Mouse (Mus musculus): ENCODE measurements at regions not wholly inside any gene's neighbourhood (a gene's known extent, or its start where the extent isn't known, plus 50 kb on each side); places are given as distances from the start of the nearest gene placed in this dataset.
"Not testable (repeated sequence)": the region's sequence is repeated elsewhere in the genome, so short reads cannot be mapped to it uniquely, and the experiment has no call there.

DNA sequence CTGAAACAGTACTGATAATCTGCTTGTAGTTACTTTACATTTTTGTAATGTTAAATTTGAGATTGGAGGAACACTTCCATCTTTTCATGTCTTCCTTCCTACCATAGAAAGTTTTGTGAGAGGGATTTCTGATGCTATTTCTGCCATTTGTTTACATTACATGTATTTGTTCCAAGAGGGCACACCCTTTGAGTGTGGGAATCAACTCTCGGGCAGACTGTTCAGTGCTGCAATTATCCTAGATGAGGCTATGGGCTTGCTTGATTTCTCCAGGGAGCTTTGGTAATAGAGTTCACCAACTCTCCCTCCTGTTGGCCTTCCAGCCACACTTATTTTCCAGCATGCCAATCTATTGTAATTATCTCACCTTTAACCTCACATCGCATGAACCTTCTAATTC is 52.4 kb downstream of the Gm13691 start:
- no peak for DNase-seq
- intact Hi-C loops (cut with DNase I), result no loop called here

DNA sequence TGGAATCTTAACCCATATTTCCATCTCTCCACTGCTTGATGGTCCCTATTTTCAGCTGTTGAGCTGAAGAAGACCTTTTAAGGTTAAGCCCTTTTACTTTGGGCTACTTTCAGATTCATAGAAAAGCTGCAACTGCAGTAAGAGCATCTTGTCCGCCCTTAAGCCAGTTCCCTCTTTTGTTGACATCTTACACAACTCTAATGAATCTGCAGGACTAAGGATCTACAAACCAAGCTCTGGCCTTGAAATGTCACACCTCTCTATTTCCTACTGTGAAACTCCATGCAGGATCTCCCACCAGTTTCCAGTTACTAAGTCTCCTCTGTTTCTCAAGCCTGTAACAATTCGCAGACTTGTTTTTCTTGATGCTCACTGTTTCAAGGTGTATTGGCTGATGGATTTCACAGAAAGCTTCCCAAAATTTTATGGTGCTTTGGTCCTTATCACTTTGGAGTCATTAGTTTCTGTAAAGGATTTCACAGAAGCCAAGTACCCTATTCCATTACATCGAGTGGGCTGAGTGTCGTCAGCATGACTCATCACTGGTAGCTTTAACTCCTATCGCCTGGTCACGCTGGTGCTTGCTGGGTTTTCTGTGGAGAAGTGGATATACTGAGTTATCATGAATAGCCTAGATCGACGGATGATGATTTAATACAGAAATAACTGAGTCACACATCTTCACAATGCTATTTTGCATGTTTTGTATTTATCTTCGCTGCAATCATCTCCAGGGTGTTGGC is 58.2 kb downstream of the Gm13691 start:
- intact Hi-C loops (cut with DNase I), result no loop called here
- no peak for DNase-seq

DNA sequence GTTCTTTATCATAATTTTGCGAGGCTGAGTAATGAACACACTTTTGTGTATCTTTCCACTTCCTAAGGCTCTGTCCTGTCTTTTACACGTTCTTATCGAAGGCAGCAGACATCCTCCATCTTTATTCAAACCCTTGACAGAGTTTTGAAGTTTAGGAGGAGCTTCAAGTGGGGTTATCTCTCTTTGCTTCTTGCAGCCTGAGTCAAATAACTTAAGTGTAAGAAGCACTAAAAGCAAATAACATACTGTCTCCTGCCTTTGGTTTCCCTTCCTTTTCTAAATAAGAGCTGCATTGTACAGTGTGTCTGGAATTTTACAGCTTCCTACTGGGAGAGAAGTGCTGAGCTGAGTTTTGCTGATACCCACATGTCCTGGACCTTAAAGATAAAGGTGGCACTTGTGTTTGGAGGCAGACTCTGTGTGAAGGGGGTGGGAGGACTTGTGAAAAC is 61.6 kb downstream of the Gm13691 start:
- intact Hi-C loops (cut with DNase I), result no loop called here
- no peak for DNase-seq

DNA sequence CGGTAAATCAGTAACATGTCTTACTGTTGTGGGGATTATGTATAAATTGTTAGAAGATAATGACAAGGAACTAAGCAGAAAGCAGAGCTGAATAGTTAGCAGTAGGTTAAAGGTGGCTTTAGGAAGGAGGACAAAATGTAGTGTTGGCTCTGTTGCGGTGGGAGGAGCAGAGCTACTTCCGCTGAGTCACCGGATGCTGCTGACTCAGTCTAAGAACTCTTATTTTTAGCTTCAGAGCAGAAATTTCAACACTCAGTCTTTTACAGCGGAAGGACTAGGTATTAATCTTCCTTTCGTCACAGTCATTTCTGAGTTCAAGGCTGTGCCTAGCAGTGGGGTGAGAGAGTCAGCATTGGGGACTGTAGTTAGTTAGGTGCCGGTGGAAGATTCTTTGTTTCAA is 68.9 kb downstream of the Gm13691 start:
- DNase-seq, result peak; percentile 13 to 25
- intact Hi-C loops (cut with DNase I), result no loop called here

DNA sequence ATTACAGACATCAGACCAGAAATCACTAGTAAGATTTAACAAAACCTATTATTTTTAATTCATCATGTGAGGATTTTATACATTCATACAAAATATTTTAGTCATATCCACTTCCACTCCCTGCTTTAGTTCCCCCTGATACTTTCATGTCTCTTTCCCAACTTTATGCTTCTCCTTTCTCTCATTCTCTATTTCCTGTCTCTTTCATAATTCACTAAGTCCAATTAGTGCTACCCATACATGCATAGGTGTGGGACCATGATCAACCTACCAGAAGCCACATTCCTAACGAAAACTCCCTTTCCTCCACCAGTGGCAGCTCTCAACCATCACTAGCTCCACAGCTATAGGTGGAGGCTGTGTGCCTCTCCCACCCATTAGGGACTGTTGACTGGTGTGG is 70.9 kb downstream of the Gm13691 start:
- intact Hi-C loops (cut with DNase I), result no loop called here
- no peak for DNase-seq

DNA sequence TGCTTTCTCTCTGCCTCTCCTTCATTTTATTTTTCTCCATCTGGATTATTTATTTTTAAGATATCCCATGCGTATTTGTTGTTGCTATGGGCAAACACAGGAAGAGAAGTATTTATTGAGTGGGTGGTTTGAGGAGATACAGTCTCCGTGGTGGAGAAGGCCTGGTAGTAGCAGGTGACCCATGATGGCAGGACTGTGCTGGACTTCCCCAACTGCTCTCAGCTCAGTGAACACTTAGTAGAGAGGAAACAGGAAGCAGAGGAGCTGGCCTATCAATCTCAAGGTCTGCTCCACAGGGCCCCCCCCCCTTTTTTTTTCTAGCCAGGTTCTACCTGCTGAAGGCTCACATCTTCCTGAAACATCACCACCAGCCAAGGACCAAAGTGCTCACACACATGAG is 74.0 kb downstream of the Gm13691 start:
- DNase-seq, result no peak
- intact Hi-C loops (cut with DNase I), result loop anchor here (2.0 kb wide), 1 partner anchor 120 kb away; no protein-coding TSS in a partner anchor

DNA sequence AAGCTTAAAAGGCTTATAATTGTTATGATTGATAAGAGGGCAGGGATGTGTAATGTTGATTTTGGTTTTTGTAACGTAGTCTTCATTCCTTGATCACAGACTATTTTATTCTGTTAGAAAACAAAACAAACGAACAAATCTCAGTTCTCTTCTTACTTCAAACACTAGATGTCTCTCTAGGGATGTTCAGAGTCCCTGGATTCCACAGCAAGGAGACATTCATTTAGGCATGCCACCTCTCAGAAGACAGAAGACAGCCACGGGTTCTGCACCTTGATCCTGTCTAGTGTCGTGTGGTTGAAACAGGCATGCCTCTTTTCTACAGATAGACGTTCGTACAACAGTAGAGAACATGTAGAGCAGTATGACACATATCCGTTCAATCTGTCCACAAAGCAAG is 74.7 kb downstream of the Gm13691 start:
- DNase-seq, result no peak
- intact Hi-C loops (cut with DNase I), result loop anchor here (1.0 to 2.0 kb wide), 2 partner anchors 120 to 365 kb away; no protein-coding TSS in a partner anchor

DNA sequence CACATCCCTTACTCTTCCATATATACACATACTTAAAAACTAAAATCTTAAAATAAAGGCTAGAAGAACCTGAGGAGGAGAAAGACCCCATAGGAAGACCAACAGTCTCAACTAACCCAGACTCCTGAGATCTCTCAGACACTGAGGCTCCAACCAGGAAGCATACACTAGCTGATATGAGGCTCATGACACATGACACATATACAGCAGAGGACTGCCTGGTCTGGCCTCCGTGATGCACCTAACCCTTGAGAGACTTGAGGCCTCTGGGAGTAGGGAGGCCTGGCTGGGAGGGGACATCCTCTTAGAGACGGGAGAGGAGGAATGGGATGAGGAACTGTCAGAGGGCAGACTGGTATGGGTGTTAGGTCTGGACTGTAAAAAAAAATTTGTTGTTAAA is 75.4 kb downstream of the Gm13691 start:
- DNase-seq, result no peak
- intact Hi-C loops (cut with DNase I), result loop anchor here (1.0 to 2.0 kb wide), 2 partner anchors 119 to 365 kb away; no protein-coding TSS in a partner anchor

DNA sequence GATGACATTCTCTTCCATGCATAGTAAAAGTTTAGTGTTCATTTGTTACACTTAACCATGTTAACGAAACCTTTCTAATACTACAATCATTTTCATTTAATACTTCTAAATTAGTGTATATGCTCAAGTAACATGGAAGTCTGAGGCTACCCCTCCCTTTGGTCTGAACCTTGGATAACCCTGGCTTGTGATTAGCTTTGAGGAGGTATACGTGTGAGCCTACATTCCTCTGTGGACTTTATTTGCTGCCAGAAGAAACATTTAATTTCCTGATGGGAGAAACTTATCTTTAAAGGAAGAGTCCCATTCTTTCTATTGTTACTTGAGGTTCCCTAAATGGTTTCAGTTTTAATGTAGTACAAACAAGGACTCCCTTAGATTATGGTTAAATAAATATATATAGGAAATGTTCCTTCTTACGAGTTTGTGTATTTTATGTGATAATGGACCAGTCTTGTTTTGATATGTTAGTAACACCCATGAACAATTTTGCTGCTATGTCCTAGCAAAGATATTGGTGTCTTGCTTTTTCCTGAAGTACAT is 75.9 kb downstream of the Gm13691 start:
- no peak for DNase-seq
- intact Hi-C loops (cut with DNase I), result no loop called here

DNA sequence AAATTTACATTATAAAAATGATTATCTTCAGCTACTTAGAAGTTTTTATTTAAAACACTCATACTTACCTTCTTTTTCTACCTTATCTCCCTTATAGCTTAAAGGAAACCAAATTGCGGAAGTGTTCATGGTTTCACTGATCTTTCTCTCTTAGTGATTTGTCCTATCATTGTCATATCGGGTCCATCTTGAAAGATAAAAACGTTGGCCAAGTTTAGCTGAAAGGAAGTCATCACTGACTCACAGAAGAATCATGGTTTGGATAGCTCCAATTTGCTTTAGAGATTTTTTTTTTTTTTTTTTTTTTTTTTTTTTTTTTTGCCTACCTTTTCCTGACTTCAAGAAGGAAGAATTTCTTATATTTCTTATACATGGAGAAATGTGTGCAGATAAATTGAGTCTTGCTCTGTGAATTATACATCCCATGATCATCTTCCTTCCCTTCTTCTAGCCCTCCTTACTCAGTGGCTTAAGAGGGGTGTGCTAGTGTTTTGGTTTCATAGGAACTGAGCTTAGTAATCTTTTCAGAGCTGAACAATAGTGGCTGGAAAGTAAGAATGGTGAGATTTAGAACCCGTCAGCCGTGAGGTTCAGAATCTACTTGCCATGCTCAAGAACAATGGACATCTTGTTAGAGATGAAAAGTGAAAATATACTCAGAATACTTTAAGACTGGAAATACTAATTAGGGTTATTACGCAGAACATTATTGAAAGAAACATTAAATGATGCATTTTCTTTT is 76.6 kb downstream of the Gm13691 start:
- intact Hi-C loops (cut with DNase I), result no loop called here
- no peak for DNase-seq

DNA sequence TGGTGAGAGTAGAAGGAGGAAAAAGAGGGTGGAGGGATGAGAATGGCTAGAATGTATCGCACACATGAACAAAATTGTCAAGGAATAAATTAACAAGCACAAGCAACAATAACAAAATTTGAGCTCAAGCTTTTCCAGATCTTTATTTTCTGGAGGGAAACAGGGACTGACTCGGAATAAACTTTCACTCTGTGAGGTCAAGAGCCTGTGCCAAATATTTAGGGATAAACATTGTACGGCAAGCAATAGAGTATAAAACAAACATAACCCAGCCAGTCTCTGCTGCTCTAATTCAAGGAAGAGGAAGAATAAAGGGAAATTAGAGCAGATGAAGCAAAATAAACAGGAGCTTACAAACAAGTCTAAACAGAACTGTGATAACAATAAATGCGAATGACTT is 78.3 kb downstream of the Gm13691 start:
- intact Hi-C loops (cut with DNase I), result no loop called here

DNA sequence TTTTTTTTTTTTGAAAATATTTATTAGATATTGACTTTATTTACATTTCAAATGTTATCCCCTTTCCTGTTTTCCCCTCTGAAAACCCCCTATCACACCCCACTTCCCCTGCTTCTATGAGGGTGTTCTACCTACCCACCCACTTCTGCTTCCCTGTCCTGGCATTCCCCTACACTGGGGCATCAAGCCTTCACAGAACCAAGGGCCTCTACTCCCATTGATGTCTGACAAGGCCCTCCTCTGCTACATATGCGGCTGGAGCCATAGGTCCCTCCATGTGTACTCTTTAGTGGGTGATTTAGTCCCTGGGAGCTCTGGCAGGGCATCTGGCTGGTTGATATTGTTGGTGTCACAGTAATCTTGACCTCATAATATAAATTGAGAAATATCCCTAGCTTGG is 79.1 kb downstream of the Gm13691 start:
- DNase-seq; intact Hi-C loops (cut with DNase I): not testable (repeated sequence)

More for the DNA sequence above, 78.3 kb downstream of the Gm13691 start:
- no peak for DNase-seq

DNA sequence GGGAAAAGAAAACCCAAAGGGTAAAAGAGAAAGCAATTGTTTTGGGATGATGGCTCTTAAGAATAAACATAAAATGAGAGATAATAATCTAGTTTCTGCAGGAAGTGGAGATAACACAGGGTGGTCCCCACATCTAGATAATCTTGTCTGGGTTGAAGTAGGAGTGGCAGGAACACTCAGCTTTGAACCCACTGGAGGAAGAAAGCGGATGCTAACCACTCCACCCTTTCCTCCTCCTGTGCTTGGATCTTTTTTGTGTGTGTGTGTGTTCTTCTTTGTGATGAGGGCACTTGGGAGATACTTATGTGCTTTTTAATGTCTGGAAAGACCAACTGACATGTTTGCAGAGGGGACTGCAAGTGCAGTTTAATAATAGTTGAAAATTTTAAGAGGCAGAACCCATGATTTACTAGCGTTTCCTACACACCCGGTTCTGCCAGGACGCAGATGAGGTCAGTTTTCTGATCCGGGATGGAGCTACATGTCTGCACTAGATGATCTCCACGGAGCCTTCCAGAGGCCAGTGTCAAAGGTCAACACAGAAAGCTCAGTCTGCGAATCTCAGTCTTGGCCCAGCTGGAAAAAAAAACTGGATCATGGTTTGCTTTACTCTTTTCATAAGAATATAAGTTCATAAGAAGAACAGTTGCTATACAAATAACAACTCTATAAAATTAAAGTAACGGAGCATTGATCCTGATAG is 82.7 kb downstream of the Gm13691 start:
- no peak for DNase-seq
- intact Hi-C loops (cut with DNase I), result no loop called here

DNA sequence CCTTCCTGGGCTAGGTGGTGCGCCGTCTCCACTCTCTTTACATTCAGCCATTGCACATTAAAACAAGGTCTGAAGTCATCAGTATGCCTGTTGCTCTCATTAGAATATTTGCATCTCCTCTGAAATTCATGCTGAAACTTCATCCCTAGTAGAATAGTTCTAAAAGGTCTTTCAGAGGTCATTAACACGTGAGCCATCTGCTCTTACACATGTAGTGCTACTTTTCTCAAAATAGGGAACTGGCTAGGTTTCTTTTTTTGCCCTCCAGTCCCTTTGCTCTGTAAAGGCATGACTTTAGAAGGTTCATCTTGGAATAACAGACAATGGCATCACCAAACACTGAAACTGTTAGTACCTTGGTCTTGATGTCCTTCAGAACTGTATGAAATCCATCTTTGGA is 85.6 kb downstream of the Gm13691 start:
- intact Hi-C loops (cut with DNase I), result no loop called here
- DNase-seq, result no peak

DNA sequence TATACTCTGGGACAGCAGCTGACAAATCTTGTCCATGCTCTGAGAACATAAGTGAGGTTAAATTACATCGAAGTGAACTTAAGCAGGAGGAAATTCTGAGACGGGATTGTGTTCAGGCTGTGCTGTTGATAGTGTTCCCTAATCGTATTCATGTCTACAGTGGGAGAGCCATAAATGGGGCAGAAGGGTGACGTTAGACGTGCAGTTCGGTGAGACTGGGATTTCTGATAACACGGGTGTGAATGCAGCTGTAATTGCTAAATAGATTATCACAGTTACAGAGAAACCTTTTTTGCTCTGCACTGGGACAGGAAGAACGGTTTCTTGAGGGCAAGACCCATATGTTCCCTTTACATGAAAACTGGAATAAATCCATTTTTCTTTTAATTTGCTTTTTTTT is 88.9 kb downstream of the Gm13691 start:
- no peak for DNase-seq
- intact Hi-C loops (cut with DNase I), result no loop called here

DNA sequence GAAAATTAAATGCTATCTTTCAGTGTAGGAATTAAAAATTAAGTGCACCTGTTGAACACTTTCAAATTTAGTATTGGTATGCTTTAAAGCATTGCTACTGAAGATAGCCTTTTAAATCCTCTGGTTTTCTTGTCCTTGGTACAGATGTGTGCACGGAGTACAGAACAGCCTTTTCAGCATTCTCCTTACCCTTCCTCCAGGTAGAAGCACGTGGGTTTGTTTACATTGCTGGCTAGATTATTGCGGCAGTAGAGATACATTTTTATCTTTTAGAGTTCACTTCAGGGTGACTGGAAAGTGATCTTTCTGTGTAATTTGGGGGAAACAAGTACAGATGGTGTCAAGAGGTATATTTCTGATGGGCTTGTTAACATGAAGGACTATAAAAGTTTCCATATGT is 89.9 kb downstream of the Gm13691 start:
- intact Hi-C loops (cut with DNase I), result no loop called here

DNA sequence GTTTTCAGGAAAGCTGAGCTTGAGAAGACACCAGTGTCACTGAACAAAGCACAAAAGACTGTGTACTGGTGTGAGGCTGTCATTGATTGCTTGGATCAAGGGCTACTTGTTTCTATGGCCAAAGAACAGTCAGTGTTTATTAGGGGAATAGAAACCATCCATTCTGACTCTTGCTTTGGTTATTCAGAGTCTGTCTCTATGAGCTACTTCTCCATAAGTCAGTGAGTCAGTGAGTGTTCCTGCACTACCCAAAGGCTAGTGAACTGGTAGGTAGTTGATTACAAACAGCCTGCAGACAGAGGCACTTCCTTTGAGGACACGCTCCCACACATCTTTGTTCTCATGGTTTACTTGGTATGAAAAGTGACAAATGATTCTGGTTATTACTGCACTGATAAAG is 104.4 kb downstream of the Gm13691 start:
- intact Hi-C loops (cut with DNase I), result no loop called here

More for the DNA sequence above, 89.9 kb downstream of the Gm13691 start:
- DNase-seq, result no peak

DNA sequence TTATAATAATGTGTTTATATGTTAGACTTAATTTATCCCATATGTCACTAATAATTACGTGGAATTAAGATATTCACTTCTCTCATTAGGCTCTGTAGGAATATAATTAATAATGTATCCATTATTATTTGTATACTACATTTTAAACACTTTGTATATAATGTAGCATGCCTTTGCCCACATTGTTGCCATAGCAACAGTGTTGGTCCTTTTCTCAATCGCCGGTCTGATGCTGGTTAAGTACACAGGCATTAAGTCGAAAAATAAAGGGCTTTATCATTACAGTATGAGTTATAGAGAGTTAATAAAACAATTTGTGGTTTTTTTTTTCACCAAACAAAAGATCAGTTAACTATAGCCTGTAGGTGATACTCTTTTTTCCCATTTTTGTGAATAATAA is 108.4 kb downstream of the Gm13691 start:
- intact Hi-C loops (cut with DNase I), result no loop called here
- DNase-seq, result no peak

More for the DNA sequence above, 104.4 kb downstream of the Gm13691 start:
- no peak for DNase-seq

DNA sequence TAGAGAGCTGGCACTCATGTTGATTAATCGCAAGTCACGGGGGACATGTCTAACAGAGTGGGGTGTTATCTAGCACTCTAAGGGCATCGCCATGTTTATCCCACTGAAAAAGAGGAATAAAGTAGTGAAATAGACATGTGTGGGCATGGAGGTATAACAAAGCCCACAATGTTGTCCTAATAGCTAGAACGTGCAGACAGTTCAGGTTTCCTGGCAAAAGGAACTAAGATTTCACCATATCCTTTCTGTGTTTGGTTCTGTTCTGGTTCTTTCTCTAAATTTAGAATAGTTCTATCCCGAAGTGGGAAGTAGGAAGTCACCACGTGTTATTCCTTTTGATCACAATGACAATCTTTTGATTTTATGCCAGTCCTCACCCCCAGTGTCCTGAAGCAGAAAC is 123.2 kb downstream of the Gm13691 start:
- intact Hi-C loops (cut with DNase I), result no loop called here
- DNase-seq, result no peak

DNA sequence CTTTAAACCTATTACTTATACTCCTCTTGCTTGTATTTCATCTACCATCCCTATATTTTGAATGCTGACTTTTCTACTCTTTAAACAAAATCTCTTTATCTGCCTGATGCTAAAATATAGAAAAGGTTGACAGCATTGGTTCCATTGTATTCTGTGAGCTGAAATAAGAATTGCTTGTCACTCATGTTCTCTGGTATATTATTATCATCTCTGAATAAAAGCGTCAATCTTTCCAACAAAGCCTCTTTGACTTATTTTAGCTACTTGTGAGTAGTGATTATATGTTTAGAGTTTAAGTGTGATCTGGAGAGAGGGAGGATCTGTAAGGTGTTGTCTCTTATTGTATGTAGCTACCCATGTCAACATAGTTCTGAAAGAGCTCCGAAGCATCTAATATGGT is 129.5 kb downstream of the Gm13691 start:
- no peak for DNase-seq
- intact Hi-C loops (cut with DNase I), result no loop called here

DNA sequence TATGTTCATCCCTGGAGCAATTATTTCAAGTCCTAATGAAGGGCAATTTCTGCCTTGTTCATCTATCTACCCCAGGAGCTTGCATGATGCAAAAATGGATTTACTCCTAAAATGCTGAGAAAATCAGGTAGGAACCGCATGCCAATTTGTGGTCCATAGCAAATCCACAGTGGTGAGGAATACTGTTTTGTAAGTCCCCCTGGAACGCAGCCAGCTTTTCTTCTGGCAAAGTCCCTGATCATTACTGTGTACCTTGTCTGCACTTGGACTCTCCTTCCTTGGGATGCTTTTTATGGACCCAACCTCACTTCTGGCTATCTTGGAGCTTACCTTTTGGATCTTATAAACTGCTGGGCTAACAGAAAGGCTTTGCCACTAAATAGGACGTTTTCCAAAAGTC is 137.2 kb downstream of the Gm13691 start:
- DNase-seq, result no peak
- intact Hi-C loops (cut with DNase I), result no loop called here
